Mouse (Mus musculus): ENCODE results near the gene Exosc2. TPM values are rescaled to one million over a fixed set of nuclear protein-coding genes. Genes with fewer than 3 reads are reported as not detected.

The Exosc2 gene
- polyA plus RNA-seq, 1 experiment from 2014 or later = 77.3 TPM

- Histone ChIP-seq H3K27ac (replicated peaks; ENCODE audit: low read depth, low read length) (no peak overlapping the region), H3K9ac (replicated peaks; ENCODE audit: low read length) (no peak overlapping the region), H3K27me3 (ENCODE audit: control insufficient read depth, insufficient read depth, low read length) (peaks cover 85% of the 10 kb centered on the region), H3K9me3 (replicated peaks; ENCODE audit: control insufficient read depth, low read length) (no peaks in the 10 kb centered on the region), H3K4me1 (ENCODE audit: control insufficient read depth, insufficient read depth, low read length) (peaks cover 10% of the 10 kb centered on the region), H3K4me3 (ENCODE audit: low read depth, low read length) (peak overlapping the region; percentile 3; the same call in 1 of the 2 replicates), H3K36me3 (replicated peaks; ENCODE audit: control insufficient read depth, insufficient read depth, low read depth, low read length) (no peaks in the 10 kb centered on the region), H3K4me2 (ENCODE audit: low read depth, low read length) (no peak overlapping the region)
- under 1% methylated on average over 32 of the region's 34 CpGs for WGBS
- no peak for ATAC-seq (replicated peaks; ENCODE audit: insufficient number of reproducible peaks, low FRiP score, low TSS enrichment, low read depth)
- DNase-seq (ENCODE audit: low spot score) = no peak
Observed at GRCm38 (mm10) chr2:31638581-31639465, 31.7 kb upstream of the Exosc2 start.

- no peaks in the 10 kb centered on the region for H3K36me3 ChIP-seq (replicated peaks; ENCODE audit: control insufficient read depth, insufficient read depth, low read depth, low read length)
- H3K27me3 ChIP-seq (ENCODE audit: control insufficient read depth, insufficient read depth, low read length) = peaks cover 85% of the 10 kb centered on the region
- no peak overlapping the region for H3K27ac ChIP-seq (replicated peaks; ENCODE audit: low read depth, low read length)
- under 1% methylated on average over 13 of the region's 13 CpGs for WGBS
- no peak overlapping the region for H3K4me2 ChIP-seq (ENCODE audit: low read depth, low read length)
- no peak overlapping the region for H3K4me3 ChIP-seq (ENCODE audit: low read depth, low read length)
- H3K4me1 ChIP-seq (ENCODE audit: control insufficient read depth, insufficient read depth, low read length) = peaks cover 10% of the 10 kb centered on the region
- ATAC-seq (replicated peaks; ENCODE audit: insufficient number of reproducible peaks, low FRiP score, low TSS enrichment, low read depth) (0 out of 2 replicates have a peak, but pooled peaks have one; percentile 37), DNase-seq (ENCODE audit: low spot score) (no peak)
- H3K9ac ChIP-seq (replicated peaks; ENCODE audit: low read length) = no peak overlapping the region
- no peaks in the 10 kb centered on the region for H3K9me3 ChIP-seq (replicated peaks; ENCODE audit: control insufficient read depth, low read length)
Observed at GRCm38 (mm10) chr2:31639466-31639760, 31.1 kb upstream of the Exosc2 start.

GRCm38 (mm10) chr2:31639901-31640608, 30.5 kb upstream of the Exosc2 start, which contains the start of gene Prdm12:
TSS of gene Prdm12 (plus strand) at chr2:31640037.
- H3K27ac ChIP-seq (replicated peaks; ENCODE audit: low read depth, low read length) = no peak within 1 kb of the TSS
- peak; percentile 29 for DNase-seq (ENCODE audit: low spot score)
- peaks cover 81% of the 10 kb centered on the region for H3K27me3 ChIP-seq (ENCODE audit: control insufficient read depth, insufficient read depth, low read length)
- no peaks in the 10 kb centered on the region for H3K9me3 ChIP-seq (replicated peaks; ENCODE audit: control insufficient read depth, low read length)
- H3K9ac ChIP-seq (replicated peaks; ENCODE audit: low read length) = no peak within 1 kb of the TSS
- peak within 1 kb of the TSS; percentile 9 for H3K4me3 ChIP-seq (ENCODE audit: low read depth, low read length)
- ATAC-seq (replicated peaks; ENCODE audit: insufficient number of reproducible peaks, low FRiP score, low TSS enrichment, low read depth) = no peak
- peaks cover 10% of the 10 kb centered on the region for H3K4me1 ChIP-seq (ENCODE audit: control insufficient read depth, insufficient read depth, low read length)
- H3K4me2 ChIP-seq (ENCODE audit: low read depth, low read length) = no peak within 1 kb of the TSS
- no peaks in the 10 kb centered on the region for H3K36me3 ChIP-seq (replicated peaks; ENCODE audit: control insufficient read depth, insufficient read depth, low read depth, low read length)
- WGBS = under 1% methylated on average over 41 of the region's 41 CpGs

- no peak overlapping the region; the same call in 1 of the 2 replicates for H3K9ac ChIP-seq (replicated peaks; ENCODE audit: low read length)
- under 1% methylated on average over 48 of the region's 48 CpGs for WGBS
- no peak overlapping the region for H3K27ac ChIP-seq (replicated peaks; ENCODE audit: low read depth, low read length)
- H3K4me3 ChIP-seq (ENCODE audit: low read depth, low read length) = peak overlapping the region; percentile 14
- DNase-seq (ENCODE audit: low spot score) (peak; percentile 29), ATAC-seq (replicated peaks; ENCODE audit: insufficient number of reproducible peaks, low FRiP score, low TSS enrichment, low read depth) (no peak)
- peaks cover 74% of the 10 kb centered on the region for H3K27me3 ChIP-seq (ENCODE audit: control insufficient read depth, insufficient read depth, low read length)
- H3K36me3 ChIP-seq (replicated peaks; ENCODE audit: control insufficient read depth, insufficient read depth, low read depth, low read length) = no peaks in the 10 kb centered on the region
- peaks cover 10% of the 10 kb centered on the region for H3K4me1 ChIP-seq (ENCODE audit: control insufficient read depth, insufficient read depth, low read length)
- no peaks in the 10 kb centered on the region for H3K9me3 ChIP-seq (replicated peaks; ENCODE audit: control insufficient read depth, low read length)
- H3K4me2 ChIP-seq (ENCODE audit: low read depth, low read length) = peak overlapping the region; percentile 8; the same call in 1 of the 2 replicates
Observed at GRCm38 (mm10) chr2:31640609-31641507, 29.7 kb upstream of the Exosc2 start.

GRCm38 (mm10) chr2:31641508-31641830, 29.0 kb upstream of the Exosc2 start:
- ATAC-seq (replicated peaks; ENCODE audit: insufficient number of reproducible peaks, low FRiP score, low TSS enrichment, low read depth) (no peak), DNase-seq (ENCODE audit: low spot score) (no peak)
- H3K36me3 ChIP-seq (replicated peaks; ENCODE audit: control insufficient read depth, insufficient read depth, low read depth, low read length) = no peaks in the 10 kb centered on the region
- H3K4me2 ChIP-seq (ENCODE audit: low read depth, low read length) = no peak overlapping the region; the same call in 1 of the 2 replicates
- peak overlapping the region; percentile 7; the same call in 1 of the 2 replicates for H3K4me3 ChIP-seq (ENCODE audit: low read depth, low read length)
- H3K27ac ChIP-seq (replicated peaks; ENCODE audit: low read depth, low read length) = no peak overlapping the region
- H3K9ac ChIP-seq (replicated peaks; ENCODE audit: low read length) = no peak overlapping the region; the same call in 1 of the 2 replicates
- WGBS = 2% methylated on average over 11 of the region's 11 CpGs
- H3K4me1 ChIP-seq (ENCODE audit: control insufficient read depth, insufficient read depth, low read length) = peaks cover 6% of the 10 kb centered on the region
- no peaks in the 10 kb centered on the region for H3K9me3 ChIP-seq (replicated peaks; ENCODE audit: control insufficient read depth, low read length)
- peaks cover 69% of the 10 kb centered on the region for H3K27me3 ChIP-seq (ENCODE audit: control insufficient read depth, insufficient read depth, low read length)

- Histone ChIP-seq H3K27me3 (ENCODE audit: control insufficient read depth, insufficient read depth, low read length) (peaks cover 69% of the 10 kb centered on the region), H3K4me3 (ENCODE audit: low read depth, low read length) (peak overlapping the region; percentile 7; the same call in 1 of the 2 replicates), H3K4me2 (ENCODE audit: low read depth, low read length) (no peak overlapping the region), H3K4me1 (ENCODE audit: control insufficient read depth, insufficient read depth, low read length) (peaks cover 4% of the 10 kb centered on the region), H3K36me3 (replicated peaks; ENCODE audit: control insufficient read depth, insufficient read depth, low read depth, low read length) (no peaks in the 10 kb centered on the region), H3K27ac (replicated peaks; ENCODE audit: low read depth, low read length) (no peak overlapping the region), H3K9me3 (replicated peaks; ENCODE audit: control insufficient read depth, low read length) (no peaks in the 10 kb centered on the region), H3K9ac (replicated peaks; ENCODE audit: low read length) (no peak overlapping the region)
- WGBS = 2% methylated on average over 18 of the region's 18 CpGs
- no peak for ATAC-seq (replicated peaks; ENCODE audit: insufficient number of reproducible peaks, low FRiP score, low TSS enrichment, low read depth)
- DNase-seq (ENCODE audit: low spot score) = no peak
Observed at GRCm38 (mm10) chr2:31641929-31642328, 28.6 kb upstream of the Exosc2 start.

- ATAC-seq (replicated peaks; ENCODE audit: insufficient number of reproducible peaks, low FRiP score, low TSS enrichment, low read depth) = 0 out of 2 replicates have a peak, but pooled peaks have one; percentile 12
- H3K27me3 ChIP-seq (ENCODE audit: control insufficient read depth, insufficient read depth, low read length) = peaks cover 51% of the 10 kb centered on the region
- WGBS = under 1% methylated on average over 100 of the region's 109 CpGs
- no peaks in the 10 kb centered on the region for H3K9me3 ChIP-seq (replicated peaks; ENCODE audit: control insufficient read depth, low read length)
- H3K9ac ChIP-seq (replicated peaks; ENCODE audit: low read length) = peak overlapping the region; percentile 28
- H3K4me2 ChIP-seq (ENCODE audit: low read depth, low read length) = peak overlapping the region; percentile 96
- DNase-seq (ENCODE audit: low spot score) = peak; percentile 35
- no peaks in the 10 kb centered on the region for H3K36me3 ChIP-seq (replicated peaks; ENCODE audit: control insufficient read depth, insufficient read depth, low read depth, low read length)
- H3K4me1 ChIP-seq (ENCODE audit: control insufficient read depth, insufficient read depth, low read length) = peaks cover 7% of the 10 kb centered on the region; the same call in 1 of the 2 replicates
- peak overlapping the region; percentile 55 for H3K4me3 ChIP-seq (ENCODE audit: low read depth, low read length)
- H3K27ac ChIP-seq (replicated peaks; ENCODE audit: low read depth, low read length) = no peak overlapping the region
Observed at GRCm38 (mm10) chr2:31653971-31654853, 16.3 kb upstream of the Exosc2 start.

Measured in embryonic facial prominence, embryonic 11.5 days (tissue).